Mouse (Mus musculus) T-helper 17 cell (primary cell): Measurements from ENCODE around the gene Chmp5.

Experiments used
- in situ Hi-C, 2 experiments: fragments of 300-600 bp; cut with MboI, MseI; formaldehyde crosslinking; loops; 1 replicate in 1 of 2; 2 replicates in 1 of 2; pipeline ENCODE4 v1.15.1; 2025; ENCODE audit warnings: high pct_unique_total_duplicates in 2 of 2

Gene Chmp5

GRCm38 (mm10) chr4:41000842-41001639 lies 52.8 kb downstream of the Chmp5 start:
- in situ Hi-C loops = loop anchor here in 1 of 2 experiments (10.0 kb wide), 1 partner anchor 1984 kb away; no protein-coding TSS in a partner anchor

DNA sequence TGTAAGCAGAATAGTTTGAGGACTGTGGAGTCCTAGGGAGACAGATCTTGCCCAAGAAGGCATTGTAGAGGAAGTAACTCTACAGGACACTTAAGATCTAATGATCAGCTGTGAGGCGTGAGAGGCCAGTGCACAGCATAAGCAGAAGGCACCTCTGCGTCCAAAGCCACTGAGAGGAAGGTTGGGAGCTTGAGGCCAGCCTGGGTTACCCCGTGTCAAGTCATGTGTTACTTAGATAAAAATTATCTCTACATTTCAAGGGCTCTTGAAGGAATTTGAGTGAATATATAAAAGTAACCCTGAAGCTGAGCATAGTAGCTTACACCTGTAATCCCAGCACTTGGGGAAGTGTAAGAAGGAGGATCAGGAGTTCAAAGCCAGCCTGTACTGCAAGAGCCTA lies 65.1 kb downstream of the Chmp5 start:
- in situ Hi-C loops = no loop called here
